Mouse (Mus musculus): ENCODE measurements around the gene Dlx5. TPM values are rescaled to one million over a fixed set of nuclear protein-coding genes. Genes with fewer than 3 reads are reported as not detected.

Dlx5 gene
- polyA plus RNA-seq, 1 experiment from 2014 or later, result 1.3 TPM

DNA sequence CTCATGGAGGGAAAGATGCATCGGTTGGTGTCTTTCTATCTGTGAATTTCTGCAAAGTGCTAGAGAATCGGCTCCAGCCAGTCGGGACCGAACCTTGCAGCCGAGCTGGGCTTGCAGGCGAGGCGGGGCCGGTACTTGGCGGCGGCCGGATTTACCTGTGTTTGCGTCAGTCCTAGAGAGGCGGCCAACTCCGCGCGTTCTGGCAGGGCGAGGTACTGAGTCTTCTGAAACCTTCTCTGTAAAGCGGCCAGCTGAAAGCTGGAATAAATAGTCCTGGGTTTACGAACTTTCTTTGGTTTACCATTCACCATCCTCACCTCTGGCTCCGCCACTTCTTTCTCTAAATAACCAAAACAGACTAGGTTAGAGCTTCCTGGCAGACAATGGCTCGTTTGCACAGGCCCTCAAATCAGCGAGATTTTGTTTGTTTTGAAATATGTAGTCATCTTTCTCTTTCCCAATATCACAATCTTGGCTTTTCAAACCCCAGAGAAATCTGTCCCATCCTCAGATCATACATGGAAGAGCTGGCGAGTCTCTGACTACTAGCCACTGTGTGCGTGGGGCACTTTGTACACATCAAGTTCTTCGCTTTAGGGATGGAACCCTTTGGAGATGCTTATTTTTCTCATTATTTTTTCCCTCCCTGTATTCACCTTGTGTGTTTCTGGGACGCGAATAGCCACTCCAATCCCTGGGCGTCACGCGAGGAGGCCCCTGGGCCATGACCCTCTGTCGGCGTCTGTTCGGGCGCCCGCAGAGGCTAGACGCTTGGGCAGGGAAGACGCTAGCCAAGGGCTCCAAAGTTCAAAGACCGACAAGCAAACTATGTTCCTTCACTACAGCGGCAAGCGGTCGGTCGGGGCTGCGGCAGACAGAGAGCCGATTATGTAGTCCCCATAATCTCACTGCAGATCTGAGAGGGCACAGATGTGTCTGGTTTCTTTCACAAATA, 2.2 kb downstream of the Dlx5 start:
- WGBS, result 6% methylated on average over 44 of the region's 44 CpGs

DNA sequence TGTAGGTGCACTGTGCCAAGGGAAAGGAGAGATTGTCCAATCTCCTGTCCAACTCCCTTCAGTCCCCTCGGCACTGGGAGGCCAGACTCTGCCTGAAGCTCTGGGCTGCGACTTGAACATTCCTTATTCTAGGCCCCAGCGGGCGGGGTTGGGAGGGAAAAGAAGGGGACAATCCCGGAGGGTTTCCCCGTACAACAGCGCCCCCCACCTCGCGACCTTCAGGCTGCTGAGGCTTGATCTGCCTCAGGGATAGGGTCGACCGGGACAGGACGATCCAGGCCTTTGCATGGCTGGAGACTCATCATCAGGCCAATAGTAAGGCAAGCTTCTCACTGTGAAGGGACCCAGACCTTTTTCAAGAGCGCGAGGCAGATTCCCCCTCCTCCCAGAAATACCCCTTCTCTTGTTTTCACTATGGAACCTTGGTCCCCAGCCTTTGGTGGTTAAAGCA, 3.0 kb downstream of the Dlx5 start:
- 3% methylated on average over 14 of the region's 14 CpGs for WGBS
- Histone ChIP-seq H3K27me3 (ENCODE audit: control insufficient read depth, insufficient read depth, low read length) (peaks cover 92% of the 10 kb centered on the region), H3K9ac (ENCODE audit: low read length) (no peak overlapping the region), H3K36me3 (ENCODE audit: control insufficient read depth, insufficient read depth, low read length) (no peaks in the 10 kb centered on the region), H3K27ac (replicated peaks in 1 of 2; ENCODE audit: control insufficient read depth in 1 of 2, insufficient read depth in 1 of 2, low read depth in 2 of 2, low read length in 2 of 2) (no peak overlapping the region), H3K4me1 (ENCODE audit: control insufficient read depth in 2 of 2, insufficient read depth in 2 of 2, low read length in 2 of 2) (peaks cover 11 to 26% of the 10 kb centered on the region in 2 experiments; a peak in 3 of 4 replicates), H3K4me3 (ENCODE audit: control insufficient read depth in 1 of 2, insufficient read depth in 1 of 2, low read depth in 1 of 2, low read length in 2 of 2) (no peak overlapping the region), H3K9me3 (ENCODE audit: control insufficient read depth, low read length) (no peaks in the 10 kb centered on the region), H3K4me2 (ENCODE audit: low read length) (no peak overlapping the region)
- ATAC-seq (ENCODE audit: insufficient number of reproducible peaks, insufficient read depth, low FRiP score, low read depth), result no peak

More for the DNA sequence above, 2.2 kb downstream of the Dlx5 start:
- H3K27ac ChIP-seq (replicated peaks in 1 of 2; ENCODE audit: control insufficient read depth in 1 of 2, insufficient read depth in 1 of 2, low read depth in 2 of 2, low read length in 2 of 2), result no peak overlapping the region
- H3K4me3 ChIP-seq (ENCODE audit: control insufficient read depth in 1 of 2, insufficient read depth in 1 of 2, low read depth in 1 of 2, low read length in 2 of 2), result peak overlapping the region in 1 of 2 experiments; percentile 57; a peak in 2 of 4 replicates
- no peak overlapping the region for H3K9ac ChIP-seq (ENCODE audit: low read length)
- no peak for ATAC-seq (ENCODE audit: insufficient number of reproducible peaks, insufficient read depth, low FRiP score, low read depth)
- H3K36me3 ChIP-seq (ENCODE audit: control insufficient read depth, insufficient read depth, low read length), result no peaks in the 10 kb centered on the region
- H3K4me2 ChIP-seq (ENCODE audit: low read length), result peak overlapping the region; percentile 87
- peaks cover 87% of the 10 kb centered on the region for H3K27me3 ChIP-seq (ENCODE audit: control insufficient read depth, insufficient read depth, low read length)
- H3K9me3 ChIP-seq (ENCODE audit: control insufficient read depth, low read length), result no peaks in the 10 kb centered on the region
- peaks cover 11 to 21% of the 10 kb centered on the region in 2 experiments; a peak in 3 of 4 replicates for H3K4me1 ChIP-seq (ENCODE audit: control insufficient read depth in 2 of 2, insufficient read depth in 2 of 2, low read length in 2 of 2)

DNA sequence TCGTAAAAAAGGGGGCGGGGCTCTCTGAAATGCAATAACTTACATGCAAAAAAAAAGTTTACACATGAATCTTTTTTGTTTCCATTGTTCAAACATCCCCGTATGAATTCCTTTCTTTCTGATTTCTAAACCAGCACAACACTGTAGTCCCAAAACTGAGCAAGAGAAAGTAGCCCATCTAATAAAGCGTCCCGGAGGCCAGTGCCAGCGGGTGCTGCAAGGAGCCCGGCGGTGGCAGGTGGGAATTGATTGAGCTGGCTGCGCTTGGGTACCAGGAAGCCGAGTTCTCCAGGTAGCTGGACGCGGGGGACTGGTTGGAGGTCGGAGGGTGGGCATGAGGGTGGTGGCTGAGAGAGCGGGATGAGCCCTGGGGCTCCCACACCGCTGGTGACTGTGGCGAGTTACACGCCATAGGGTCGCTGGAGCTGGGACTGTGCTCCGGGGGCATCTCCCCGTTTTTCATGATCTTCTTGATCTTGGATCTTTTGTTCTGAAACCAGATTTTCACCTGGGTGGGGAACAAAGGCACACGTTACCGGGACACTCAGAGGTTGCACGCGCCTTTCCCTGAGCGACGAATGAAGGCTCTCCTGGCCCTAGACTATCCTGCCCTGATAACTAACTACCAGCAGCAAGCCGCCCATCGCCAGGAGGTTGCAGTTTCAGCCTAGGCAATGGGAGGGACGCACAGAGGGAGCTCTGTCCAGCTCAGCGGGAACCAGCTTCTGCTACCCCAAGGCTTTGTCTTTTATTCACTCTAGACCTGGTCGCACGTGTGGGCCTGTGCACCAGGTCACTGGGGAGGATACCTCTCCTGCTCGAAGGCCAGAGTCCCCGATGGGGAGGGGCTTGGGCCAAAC, 3.7 kb downstream of the Dlx5 start:
- Histone ChIP-seq H3K27ac (replicated peaks in 1 of 2; ENCODE audit: control insufficient read depth in 1 of 2, insufficient read depth in 1 of 2, low read depth in 2 of 2, low read length in 2 of 2) (no peak overlapping the region), H3K4me1 (ENCODE audit: control insufficient read depth in 2 of 2, insufficient read depth in 2 of 2, low read length in 2 of 2) (peaks cover 11 to 27% of the 10 kb centered on the region in 2 experiments; a peak in 3 of 4 replicates), H3K4me3 (ENCODE audit: control insufficient read depth in 1 of 2, insufficient read depth in 1 of 2, low read depth in 1 of 2, low read length in 2 of 2) (no peak overlapping the region), H3K27me3 (ENCODE audit: control insufficient read depth, insufficient read depth, low read length) (peaks cover 92% of the 10 kb centered on the region), H3K36me3 (ENCODE audit: control insufficient read depth, insufficient read depth, low read length) (no peaks in the 10 kb centered on the region), H3K9me3 (ENCODE audit: control insufficient read depth, low read length) (no peaks in the 10 kb centered on the region), H3K9ac (ENCODE audit: low read length) (no peak overlapping the region), H3K4me2 (ENCODE audit: low read length) (no peak overlapping the region)
- WGBS, result 3% methylated on average over 34 of the region's 34 CpGs
- ATAC-seq (ENCODE audit: insufficient number of reproducible peaks, insufficient read depth, low FRiP score, low read depth), result no peak

DNA sequence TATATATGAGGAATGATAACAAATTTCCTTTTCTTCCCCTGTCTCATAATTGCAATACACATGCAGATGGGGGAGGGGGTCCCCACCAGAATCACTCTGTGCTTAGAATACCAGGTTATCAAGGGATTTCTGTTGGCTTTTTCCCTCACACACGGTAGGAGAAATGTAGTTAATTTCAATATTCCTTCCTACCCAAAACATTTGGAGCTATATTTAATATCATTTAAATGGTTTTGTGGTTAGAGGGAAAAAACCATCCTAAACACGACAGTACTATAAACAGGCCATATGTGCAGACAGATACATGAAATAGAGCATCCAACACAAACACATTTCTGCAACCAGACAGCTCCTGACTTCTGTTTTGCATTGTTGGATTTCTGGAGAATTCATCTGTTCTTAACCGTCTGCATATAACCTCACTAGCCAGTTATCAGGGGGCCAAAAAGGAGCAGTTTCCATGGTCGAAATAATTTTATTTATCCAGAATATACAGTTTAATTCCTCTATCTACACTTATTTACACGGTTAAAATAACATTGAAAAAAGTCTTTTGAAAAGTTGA, 4.5 kb downstream of the Dlx5 start:
- no peaks in the 10 kb centered on the region for H3K36me3 ChIP-seq (ENCODE audit: control insufficient read depth, insufficient read depth, low read length)
- H3K9ac ChIP-seq (ENCODE audit: low read length), result no peak overlapping the region
- no peak overlapping the region for H3K4me2 ChIP-seq (ENCODE audit: low read length)
- peaks cover 11 to 27% of the 10 kb centered on the region in 2 experiments; a peak in 3 of 4 replicates for H3K4me1 ChIP-seq (ENCODE audit: control insufficient read depth in 2 of 2, insufficient read depth in 2 of 2, low read length in 2 of 2)
- H3K27me3 ChIP-seq (ENCODE audit: control insufficient read depth, insufficient read depth, low read length), result peaks cover 92% of the 10 kb centered on the region
- no peak overlapping the region for H3K27ac ChIP-seq (replicated peaks in 1 of 2; ENCODE audit: control insufficient read depth in 1 of 2, insufficient read depth in 1 of 2, low read depth in 2 of 2, low read length in 2 of 2)
- WGBS, result 17% methylated on average over 5 of the region's 5 CpGs
- H3K9me3 ChIP-seq (ENCODE audit: control insufficient read depth, low read length), result no peaks in the 10 kb centered on the region
- no peak for ATAC-seq (ENCODE audit: insufficient number of reproducible peaks, insufficient read depth, low FRiP score, low read depth)
- H3K4me3 ChIP-seq (ENCODE audit: control insufficient read depth in 1 of 2, insufficient read depth in 1 of 2, low read depth in 1 of 2, low read length in 2 of 2), result no peak overlapping the region

DNA sequence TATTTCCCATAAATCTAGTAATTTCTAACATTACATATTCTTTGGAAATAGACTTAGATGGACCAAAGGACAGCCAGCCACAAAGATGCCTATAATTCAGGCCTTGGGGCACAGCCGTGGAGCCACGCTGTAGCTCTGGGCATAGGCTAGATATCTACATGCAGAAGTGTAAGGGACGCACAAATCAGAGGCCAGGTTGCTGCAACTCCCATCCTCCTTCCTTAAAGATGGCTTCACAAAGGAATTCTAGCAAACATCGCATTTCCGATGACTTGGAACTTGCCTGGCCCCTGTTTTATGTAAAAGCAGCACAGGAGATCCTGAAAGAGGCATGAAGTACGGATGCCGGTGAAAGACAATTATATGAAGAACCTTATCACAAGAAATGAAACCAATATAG, 5.2 kb downstream of the Dlx5 start:
- Histone ChIP-seq H3K9ac (ENCODE audit: low read length) (no peak overlapping the region), H3K9me3 (ENCODE audit: control insufficient read depth, low read length) (no peaks in the 10 kb centered on the region), H3K4me3 (ENCODE audit: control insufficient read depth in 1 of 2, insufficient read depth in 1 of 2, low read depth in 1 of 2, low read length in 2 of 2) (no peak overlapping the region), H3K27me3 (ENCODE audit: control insufficient read depth, insufficient read depth, low read length) (peaks cover 95% of the 10 kb centered on the region), H3K27ac (replicated peaks in 1 of 2; ENCODE audit: control insufficient read depth in 1 of 2, insufficient read depth in 1 of 2, low read depth in 2 of 2, low read length in 2 of 2) (no peak overlapping the region), H3K4me2 (ENCODE audit: low read length) (no peak overlapping the region), H3K36me3 (ENCODE audit: control insufficient read depth, insufficient read depth, low read length) (no peaks in the 10 kb centered on the region), H3K4me1 (ENCODE audit: control insufficient read depth in 2 of 2, insufficient read depth in 2 of 2, low read length in 2 of 2) (peaks cover 11 to 27% of the 10 kb centered on the region in 2 experiments; a peak in 3 of 4 replicates)
- ATAC-seq (ENCODE audit: insufficient number of reproducible peaks, insufficient read depth, low FRiP score, low read depth), result no peak
- 14% methylated on average over 7 of the region's 7 CpGs for WGBS

DNA sequence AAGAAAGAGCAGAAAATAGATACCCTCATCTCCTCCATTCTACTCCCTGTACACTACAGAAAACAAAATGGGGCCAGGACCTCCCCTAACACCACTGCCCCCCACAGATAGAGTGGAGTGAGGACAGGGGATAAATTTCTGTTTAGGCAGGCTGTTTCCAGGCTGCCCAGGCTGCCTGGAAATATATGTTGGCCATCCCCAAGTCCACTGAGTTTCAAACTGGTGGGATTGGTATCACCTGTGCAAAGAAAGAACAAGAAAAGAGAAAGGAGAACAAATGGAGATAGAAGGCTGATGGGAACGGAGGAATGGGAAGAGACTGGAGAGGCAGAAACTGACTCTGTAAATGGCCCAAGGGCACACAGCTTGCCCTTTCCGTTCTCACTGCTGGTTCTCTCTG, 5.7 kb downstream of the Dlx5 start:
- Histone ChIP-seq H3K4me1 (ENCODE audit: control insufficient read depth in 2 of 2, insufficient read depth in 2 of 2, low read length in 2 of 2) (peaks cover 9 to 24% of the 10 kb centered on the region in 2 experiments; a peak in 3 of 4 replicates), H3K9me3 (ENCODE audit: control insufficient read depth, low read length) (no peaks in the 10 kb centered on the region), H3K27me3 (ENCODE audit: control insufficient read depth, insufficient read depth, low read length) (peaks cover 98% of the 10 kb centered on the region), H3K27ac (replicated peaks in 1 of 2; ENCODE audit: control insufficient read depth in 1 of 2, insufficient read depth in 1 of 2, low read depth in 2 of 2, low read length in 2 of 2) (no peak overlapping the region), H3K9ac (ENCODE audit: low read length) (no peak overlapping the region), H3K36me3 (ENCODE audit: control insufficient read depth, insufficient read depth, low read length) (no peaks in the 10 kb centered on the region), H3K4me3 (ENCODE audit: control insufficient read depth in 1 of 2, insufficient read depth in 1 of 2, low read depth in 1 of 2, low read length in 2 of 2) (no peak overlapping the region), H3K4me2 (ENCODE audit: low read length) (no peak overlapping the region)
- WGBS, result 11% methylated on average over 2 of the region's 2 CpGs
- no peak for ATAC-seq (ENCODE audit: insufficient number of reproducible peaks, insufficient read depth, low FRiP score, low read depth)

DNA sequence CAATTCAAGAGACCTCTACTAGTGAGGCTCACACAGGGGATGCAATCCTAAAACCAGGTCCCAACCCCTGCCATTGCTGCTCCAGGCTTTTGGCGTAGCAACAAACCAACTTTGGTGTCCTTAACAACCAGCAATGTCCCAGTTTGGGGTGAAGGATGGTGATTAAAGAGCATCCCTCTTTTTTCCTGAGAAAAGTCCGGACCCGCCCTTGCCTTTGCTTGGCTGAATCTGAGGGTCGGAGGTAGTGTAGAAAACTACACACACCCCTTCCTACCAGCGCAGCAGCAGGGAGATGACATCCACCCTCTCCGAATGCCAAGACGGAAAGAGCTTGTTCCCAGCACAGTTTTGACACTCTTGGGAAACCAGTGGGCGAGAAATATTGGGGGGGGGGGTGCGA, 6.2 kb downstream of the Dlx5 start:
- Histone ChIP-seq H3K4me3 (ENCODE audit: control insufficient read depth in 1 of 2, insufficient read depth in 1 of 2, low read depth in 1 of 2, low read length in 2 of 2) (no peak overlapping the region), H3K27ac (replicated peaks in 1 of 2; ENCODE audit: control insufficient read depth in 1 of 2, insufficient read depth in 1 of 2, low read depth in 2 of 2, low read length in 2 of 2) (no peak overlapping the region), H3K4me1 (ENCODE audit: control insufficient read depth in 2 of 2, insufficient read depth in 2 of 2, low read length in 2 of 2) (peaks cover 6 to 19% of the 10 kb centered on the region in 2 experiments; a peak in 3 of 4 replicates), H3K4me2 (ENCODE audit: low read length) (no peak overlapping the region), H3K27me3 (ENCODE audit: control insufficient read depth, insufficient read depth, low read length) (peaks cover 98% of the 10 kb centered on the region), H3K36me3 (ENCODE audit: control insufficient read depth, insufficient read depth, low read length) (no peaks in the 10 kb centered on the region), H3K9me3 (ENCODE audit: control insufficient read depth, low read length) (no peaks in the 10 kb centered on the region), H3K9ac (ENCODE audit: low read length) (no peak overlapping the region)
- no peak for ATAC-seq (ENCODE audit: insufficient number of reproducible peaks, insufficient read depth, low FRiP score, low read depth)
- 6% methylated on average over 8 of the region's 9 CpGs for WGBS
